Mouse (Mus musculus): Measurements from ENCODE around the gene Rpl13. TPM values are rescaled to one million over a fixed set of nuclear protein-coding genes. Genes with fewer than 3 reads are reported as not detected.

Gene Rpl13
- polyA plus RNA-seq, 1 experiment from 2014 or later, result 1,410 TPM

DNA sequence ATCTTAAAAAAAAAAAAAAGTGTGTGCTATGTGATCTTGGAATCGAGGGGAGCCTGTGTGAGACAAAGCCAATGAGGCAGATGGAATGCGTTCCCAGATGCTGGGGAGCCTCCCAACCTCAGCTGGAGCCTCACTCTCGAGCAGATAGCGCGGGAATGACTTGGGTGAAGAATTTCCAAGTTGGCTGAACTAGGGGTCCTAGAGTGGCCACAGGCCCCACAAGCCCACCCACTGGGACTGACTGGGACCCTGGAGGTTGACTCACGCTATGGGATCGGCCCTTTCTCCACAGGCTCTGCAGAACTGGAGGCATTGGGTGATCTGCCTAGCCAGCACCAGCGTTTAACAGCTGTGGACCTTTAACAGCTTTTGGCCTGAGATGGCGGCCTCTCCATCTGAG, 34.1 kb downstream of the Rpl13 start:
- Histone ChIP-seq H3K27me3 (ENCODE audit: poor library complexity, severe bottlenecking) (no peaks in the 10 kb centered on the region), H3K4me1 (peaks cover 41% of the 10 kb centered on the region), H3K36me3 (replicated peaks) (no peaks in the 10 kb centered on the region), H3K4me3 (no peak overlapping the region), H3K27ac (no peak overlapping the region), H3K9me3 (peaks cover 4% of the 10 kb centered on the region; the same call in 1 of the 2 replicates)
- DNase-seq (ENCODE audit: extremely low spot score, low spot score), result no peak
- 85% methylated on average over 9 of the region's 9 CpGs for WGBS

DNA sequence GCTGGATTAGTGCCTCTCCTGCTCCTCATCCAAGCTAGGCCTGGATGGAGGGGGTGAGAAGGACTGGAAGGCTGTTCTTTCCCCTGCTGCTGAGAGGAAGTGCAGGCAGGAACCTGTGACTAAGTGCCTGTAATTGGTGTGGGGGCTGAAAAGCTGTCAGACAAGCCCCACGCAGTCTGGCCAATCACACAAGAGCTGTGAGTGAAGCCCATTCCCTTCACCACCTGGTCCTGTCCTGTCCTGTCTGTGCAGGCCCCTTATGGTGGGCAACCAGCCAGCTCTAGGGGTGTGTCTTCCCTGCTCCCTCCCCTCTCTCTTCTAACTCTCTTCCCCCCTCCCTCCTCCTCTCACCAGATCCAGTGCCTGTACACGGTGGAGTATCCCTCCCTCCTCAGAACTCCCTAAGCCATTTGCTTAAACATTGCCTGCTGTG, 35.5 kb downstream of the Rpl13 start:
- no peaks in the 10 kb centered on the region for H3K27me3 ChIP-seq (ENCODE audit: poor library complexity, severe bottlenecking)
- H3K9me3 ChIP-seq, result peaks cover 4% of the 10 kb centered on the region; the same call in 1 of the 2 replicates
- peaks cover 41% of the 10 kb centered on the region for H3K4me1 ChIP-seq
- no peak overlapping the region for H3K4me3 ChIP-seq
- WGBS, result 20% methylated on average over 2 of the region's 2 CpGs
- DNase-seq (ENCODE audit: extremely low spot score, low spot score), result no peak
- H3K36me3 ChIP-seq (replicated peaks), result no peaks in the 10 kb centered on the region
- H3K27ac ChIP-seq, result peak overlapping the region; percentile 79

DNA sequence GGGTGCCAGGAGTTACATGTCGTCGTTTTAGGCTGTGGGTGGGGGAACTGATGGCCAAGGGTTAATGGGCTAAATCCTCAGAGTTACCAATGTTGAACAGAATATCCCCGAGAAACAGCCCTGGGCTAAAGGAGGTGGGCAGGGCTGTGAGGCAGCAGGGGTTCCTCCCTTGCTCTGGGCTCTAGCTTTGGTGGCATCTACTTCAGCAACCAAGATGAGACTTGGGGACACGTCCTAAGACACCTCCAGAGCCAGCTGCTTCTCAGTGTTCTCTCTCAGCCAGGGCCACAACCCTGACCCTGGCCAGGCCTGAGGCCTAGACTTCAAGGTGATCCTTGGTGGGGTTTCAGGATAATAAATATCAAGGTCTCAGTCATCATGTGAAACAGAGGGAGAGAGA, 36.6 kb downstream of the Rpl13 start:
- WGBS, result 74% methylated on average over 4 of the region's 4 CpGs
- no peak overlapping the region for H3K27ac ChIP-seq
- H3K4me3 ChIP-seq, result no peak overlapping the region
- no peaks in the 10 kb centered on the region for H3K36me3 ChIP-seq (replicated peaks)
- no peaks in the 10 kb centered on the region for H3K27me3 ChIP-seq (ENCODE audit: poor library complexity, severe bottlenecking)
- DNase-seq (ENCODE audit: extremely low spot score, low spot score), result no peak
- H3K9me3 ChIP-seq, result no peaks in the 10 kb centered on the region
- peaks cover 41% of the 10 kb centered on the region for H3K4me1 ChIP-seq

DNA sequence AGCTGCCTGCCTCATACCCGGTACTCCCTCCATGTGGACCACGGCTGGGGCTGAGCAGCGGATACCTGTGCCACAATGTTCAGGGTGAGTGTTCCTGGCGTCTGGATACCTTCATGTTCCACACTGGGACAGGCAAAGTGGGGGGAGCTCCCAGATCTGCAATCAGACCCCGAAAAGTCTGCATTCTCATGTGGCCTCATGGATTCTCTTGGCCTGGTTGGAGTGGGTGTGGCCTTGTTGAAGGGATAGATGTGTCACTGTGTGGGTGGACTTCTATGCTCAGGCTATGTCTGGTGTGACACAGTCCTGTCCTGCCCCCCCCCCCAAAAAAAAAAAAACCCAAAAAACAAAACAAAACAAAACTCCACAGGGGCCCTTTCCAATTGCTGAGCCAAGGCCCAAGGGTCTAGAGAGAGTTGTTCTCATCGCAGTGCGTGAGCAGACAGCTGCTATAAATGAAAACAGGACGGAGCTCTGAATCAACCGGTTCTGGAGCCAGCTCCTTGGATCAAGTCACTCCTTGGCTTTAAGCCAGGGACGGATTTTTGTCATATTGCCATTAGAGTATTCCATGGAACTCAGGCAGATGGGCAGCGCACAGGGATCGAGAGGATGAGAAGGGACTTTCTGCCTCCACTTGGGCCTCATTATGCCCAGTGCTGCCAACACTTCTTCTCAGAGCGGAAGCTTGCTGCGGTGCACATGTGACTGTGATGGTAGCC, 39.8 kb downstream of the Rpl13 start:
- Histone ChIP-seq H3K9me3 (no peaks in the 10 kb centered on the region), H3K36me3 (replicated peaks) (no peaks in the 10 kb centered on the region), H3K4me1 (peaks cover 18% of the 10 kb centered on the region), H3K27me3 (ENCODE audit: poor library complexity, severe bottlenecking) (no peaks in the 10 kb centered on the region), H3K4me3 (no peak overlapping the region), H3K27ac (no peak overlapping the region)
- no peak for DNase-seq (ENCODE audit: extremely low spot score, low spot score)
- WGBS, result 93% methylated on average over 14 of the region's 14 CpGs

- no peak overlapping the region for H3K27ac ChIP-seq
- H3K36me3 ChIP-seq (replicated peaks), result no peaks in the 10 kb centered on the region
- 55% methylated on average over 6 of the region's 6 CpGs for WGBS
- DNase-seq (ENCODE audit: extremely low spot score, low spot score), result no peak
- no peaks in the 10 kb centered on the region for H3K27me3 ChIP-seq (ENCODE audit: poor library complexity, severe bottlenecking)
- H3K9me3 ChIP-seq, result no peaks in the 10 kb centered on the region
- H3K4me1 ChIP-seq, result no peaks in the 10 kb centered on the region
- no peak overlapping the region for H3K4me3 ChIP-seq
Observed at GRCm38 (mm10) chr8:123145279-123145678, 43.1 kb downstream of the Rpl13 start.

GRCm38 (mm10) chr8:123146390-123146789, 44.2 kb downstream of the Rpl13 start:
- Histone ChIP-seq H3K27me3 (ENCODE audit: poor library complexity, severe bottlenecking) (no peaks in the 10 kb centered on the region), H3K36me3 (replicated peaks) (no peaks in the 10 kb centered on the region), H3K4me3 (no peak overlapping the region), H3K27ac (no peak overlapping the region), H3K9me3 (no peaks in the 10 kb centered on the region), H3K4me1 (peaks cover 8% of the 10 kb centered on the region)
- no peak for DNase-seq (ENCODE audit: extremely low spot score, low spot score)
- 89% methylated on average over 7 of the region's 7 CpGs for WGBS

DNA sequence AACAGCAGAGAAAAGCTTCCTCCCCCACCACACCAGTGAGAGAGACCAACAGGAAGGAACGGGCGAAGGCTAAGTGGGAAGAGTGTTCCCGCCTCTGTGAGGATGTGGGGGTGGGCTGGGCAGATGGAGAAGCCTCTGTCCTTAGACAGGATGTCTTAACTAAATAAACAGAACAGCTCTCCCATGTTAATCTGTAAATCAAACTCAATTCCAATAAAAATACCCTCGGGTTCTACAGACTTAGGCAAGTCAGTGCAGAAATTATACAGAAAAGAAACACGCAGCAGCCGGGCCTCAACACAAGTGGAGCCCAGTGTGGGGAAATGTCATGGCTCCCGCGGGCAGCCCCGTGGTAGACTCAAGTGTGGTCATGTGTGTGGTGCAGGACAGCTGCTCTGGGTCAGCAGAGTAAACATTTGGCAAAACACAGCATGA, 48.6 kb downstream of the Rpl13 start:
- no peak for DNase-seq (ENCODE audit: extremely low spot score, low spot score)
- Histone ChIP-seq H3K27ac (no peak overlapping the region), H3K4me3 (no peak overlapping the region), H3K27me3 (ENCODE audit: poor library complexity, severe bottlenecking) (no peaks in the 10 kb centered on the region), H3K9me3 (no peaks in the 10 kb centered on the region), H3K4me1 (peaks cover 8% of the 10 kb centered on the region), H3K36me3 (replicated peaks) (no peaks in the 10 kb centered on the region)
- 79% methylated on average over 9 of the region's 9 CpGs for WGBS

Small RNA genes lying within 50 kb of the gene (microRNA-seq; reads per million reads assigned to microRNA genes)
- gene Mir7079 (2.1 reads per million), gene Mir7080 (not detected)

Other genes with a start within 250 kb of the Rpl13 start
- gene Ankrd11, start 60.1 kb upstream of the Rpl13 start, polyA plus RNA-seq (2016; fragmentation: Nextera tagmentation; extraction: Ambion mirVana), result 33.4 and 33.8 TPM in 2 replicates
- 53.9 and 56.8 TPM in 2 replicates for gene Spg7, start 39.4 kb upstream of the Rpl13 start, polyA plus RNA-seq (2016; fragmentation: Nextera tagmentation; extraction: Ambion mirVana)
- 0.94 and 1.3 TPM in 2 replicates for gene Cpne7, start 15.0 kb downstream of the Rpl13 start, polyA plus RNA-seq (2016; fragmentation: Nextera tagmentation; extraction: Ambion mirVana)
- gene Sult5a1, start 56.0 kb downstream of the Rpl13 start, polyA plus RNA-seq (2016; fragmentation: Nextera tagmentation; extraction: Ambion mirVana), result 2.2 and 2.7 TPM in 2 replicates
- gene Dpep1, start 83.9 kb downstream of the Rpl13 start, polyA plus RNA-seq (2016; fragmentation: Nextera tagmentation; extraction: Ambion mirVana), result 10.1 and 11.4 TPM in 2 replicates
- gene Chmp1a, start 110.4 kb downstream of the Rpl13 start, polyA plus RNA-seq (2016; fragmentation: Nextera tagmentation; extraction: Ambion mirVana), result 137 and 144 TPM in 2 replicates
- gene Spata33, start 110.5 kb downstream of the Rpl13 start, polyA plus RNA-seq (2016; fragmentation: Nextera tagmentation; extraction: Ambion mirVana), result 5.2 and 5.8 TPM in 2 replicates
- 36.8 and 40.3 TPM in 2 replicates for gene Cdk10, start 122.5 kb downstream of the Rpl13 start, polyA plus RNA-seq (2016; fragmentation: Nextera tagmentation; extraction: Ambion mirVana)
- gene Spata2l, start 133.9 kb downstream of the Rpl13 start, polyA plus RNA-seq (2016; fragmentation: Nextera tagmentation; extraction: Ambion mirVana), result 1.4 and 1.8 TPM in 2 replicates
- 23.4 and 24.0 TPM in 2 replicates for gene Zfp276, start 151.8 kb downstream of the Rpl13 start, polyA plus RNA-seq (2016; fragmentation: Nextera tagmentation; extraction: Ambion mirVana)
- 21.2 and 23.5 TPM in 2 replicates for gene Vps9d1, start 152.0 kb downstream of the Rpl13 start, polyA plus RNA-seq (2016; fragmentation: Nextera tagmentation; extraction: Ambion mirVana)
- 49.6 and 52.3 TPM in 2 replicates for gene Fanca, start 216.2 kb downstream of the Rpl13 start, polyA plus RNA-seq (2016; fragmentation: Nextera tagmentation; extraction: Ambion mirVana)
- 6.5 and 6.9 TPM in 2 replicates for gene Spire2, start 230.4 kb downstream of the Rpl13 start, polyA plus RNA-seq (2016; fragmentation: Nextera tagmentation; extraction: Ambion mirVana)

All from forebrain, embryonic 10.5 days (tissue).